Mouse (Mus musculus): Measurements from ENCODE around the gene Hist1h2bg. TPM values are rescaled to one million over a fixed set of nuclear protein-coding genes. Genes with fewer than 3 reads are reported as not detected.
"Not testable (repeated sequence)": the region's sequence is repeated elsewhere in the genome, so short reads cannot be mapped to it uniquely, and the experiment has no call there.

Hist1h2bg gene
- polyA plus RNA-seq, 1 experiment from 2014 or later, result 4.1 TPM

DNA sequence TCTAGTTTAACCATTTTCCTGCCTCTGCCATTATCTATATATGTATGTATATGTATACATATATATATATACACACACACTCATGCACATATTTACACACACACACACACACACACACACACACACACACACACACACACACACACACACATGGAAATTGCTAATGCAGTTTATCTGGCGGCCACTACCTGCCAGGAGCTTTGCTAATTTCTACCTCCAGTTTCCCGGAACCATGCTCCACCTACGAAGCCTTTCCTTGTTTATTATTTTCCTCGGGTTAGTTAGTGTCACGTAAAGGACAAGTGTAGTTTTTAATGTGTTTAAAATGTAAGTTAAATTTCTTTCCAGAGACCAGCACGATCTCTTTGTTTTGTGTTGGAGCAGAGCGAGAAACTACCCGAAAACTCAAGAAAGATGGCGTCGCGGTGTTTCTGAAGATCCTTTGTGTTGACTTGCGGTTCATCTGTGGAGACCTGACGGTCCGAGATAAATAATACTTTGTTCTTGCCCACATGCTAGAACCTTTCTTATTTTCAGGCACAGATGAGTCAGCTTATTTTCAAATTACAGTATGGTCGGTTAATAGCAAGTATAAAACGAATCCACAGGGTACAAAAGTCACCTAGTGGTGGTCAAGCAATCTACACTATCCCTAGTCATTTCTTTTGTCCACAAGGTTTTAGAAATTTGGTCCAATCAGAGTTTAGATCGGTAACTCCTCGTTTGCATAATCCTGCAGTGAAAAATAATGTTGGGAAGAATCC is 8.3 kb upstream of the Hist1h2bg start:
- Histone ChIP-seq H3K9me3 (replicated peaks; ENCODE audit: low read length) (no peaks in the 10 kb centered on the region), H3K4me2 (ENCODE audit: low read length) (peak overlapping the region; percentile 76), H3K9ac (ENCODE audit: low read depth, low read length) (peak overlapping the region; percentile 57), H3K4me1 (replicated peaks; ENCODE audit: insufficient read depth, low read length) (no peaks in the 10 kb centered on the region), H3K4me3 (replicated peaks; ENCODE audit: low read depth, low read length) (peak overlapping the region; percentile 25), H3K36me3 (ENCODE audit: insufficient read depth, low read length) (no peaks in the 10 kb centered on the region), H3K27ac (peak overlapping the region; percentile 96), H3K27me3 (ENCODE audit: insufficient read depth, low read length) (no peaks in the 10 kb centered on the region)
- peak; percentile 71 for TF ChIP-seq CTCF (IDR thresholded peaks at IDR 0.05; ENCODE audit: low read depth)
- peak; percentile 58 for ATAC-seq (replicated peaks; ENCODE audit: low FRiP score, low read depth)
- 3% methylated on average over 18 of the region's 18 CpGs for WGBS
- peak; percentile 98 for DNase-seq (ENCODE audit: low spot score)

DNA sequence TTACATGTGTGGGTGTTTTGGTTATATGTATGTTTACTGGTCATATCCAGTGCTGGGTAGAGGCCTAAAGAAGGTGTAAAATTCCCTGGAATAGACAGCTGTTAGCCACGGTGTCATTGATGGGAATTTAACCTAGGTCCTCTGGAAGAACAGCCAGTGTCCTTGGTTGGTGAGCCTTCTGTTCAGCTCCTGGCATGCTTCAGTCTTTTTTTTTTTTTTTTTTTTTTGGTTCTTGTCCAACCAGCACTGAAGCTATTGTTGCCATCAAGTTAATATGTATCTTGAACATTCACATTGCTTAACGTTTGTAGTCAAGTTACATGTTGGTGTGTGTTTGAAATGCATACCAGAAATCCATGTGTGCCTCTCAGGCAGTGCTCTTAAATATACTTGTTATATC is 6.7 kb upstream of the Hist1h2bg start:
- no peak overlapping the region for H3K27ac ChIP-seq
- WGBS, result 77% methylated on average over 2 of the region's 2 CpGs

DNA sequence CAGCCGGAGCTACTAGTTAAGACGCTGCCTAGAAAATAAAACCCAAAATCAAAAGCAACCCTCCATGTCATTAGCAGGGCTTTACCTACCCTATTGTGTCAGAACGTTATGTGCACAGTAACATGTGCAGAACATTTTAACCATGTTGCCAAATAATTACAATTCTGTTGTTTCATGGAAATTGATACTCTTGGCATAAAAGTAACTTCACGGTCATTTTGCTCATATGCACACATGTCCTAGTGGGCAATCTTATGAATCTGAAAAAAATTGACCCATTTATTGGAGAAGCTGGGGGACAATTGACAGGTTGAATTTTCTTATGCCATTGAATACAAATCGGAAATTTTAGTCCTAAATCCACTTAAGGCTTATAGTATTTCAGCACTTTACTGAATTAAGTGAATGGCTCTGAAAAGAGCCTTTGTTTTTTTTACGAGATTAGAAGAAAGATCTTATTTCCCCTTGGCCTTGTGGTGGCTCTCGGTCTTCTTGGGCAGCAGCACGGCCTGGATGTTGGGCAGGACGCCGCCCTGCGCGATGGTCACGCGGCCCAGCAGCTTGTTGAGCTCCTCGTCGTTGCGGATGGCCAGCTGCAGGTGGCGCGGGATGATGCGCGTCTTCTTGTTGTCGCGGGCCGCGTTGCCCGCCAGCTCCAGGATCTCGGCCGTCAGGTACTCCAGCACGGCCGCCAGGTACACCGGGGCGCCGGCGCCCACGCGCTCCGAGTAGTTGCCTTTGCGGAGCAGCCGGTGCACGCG is 755 bp upstream of the Hist1h2bg start:
- H3K4me1 ChIP-seq (replicated peaks; ENCODE audit: insufficient read depth, low read length); DNase-seq (ENCODE audit: low spot score); H3K36me3 ChIP-seq (ENCODE audit: insufficient read depth, low read length); H3K27me3 ChIP-seq (ENCODE audit: insufficient read depth, low read length); H3K9me3 ChIP-seq (replicated peaks; ENCODE audit: low read length): not testable (repeated sequence)
- peak overlapping the region; percentile 55; the same call in 1 of the 2 replicates for H3K9ac ChIP-seq (ENCODE audit: low read depth, low read length)
- peak overlapping the region; percentile 64 for H3K4me2 ChIP-seq (ENCODE audit: low read length)
- peak overlapping the region; percentile 95 for H3K27ac ChIP-seq
- ATAC-seq (replicated peaks; ENCODE audit: low FRiP score, low read depth), result peak; percentile 8; the same call in 1 of the 2 replicates
- 2% methylated on average over 21 of the region's 41 CpGs for WGBS
- peak overlapping the region; percentile 48 for H3K4me3 ChIP-seq (replicated peaks; ENCODE audit: low read depth, low read length)

More for the DNA sequence above, 6.7 kb upstream of the Hist1h2bg start:
- Histone ChIP-seq H3K27me3 (ENCODE audit: insufficient read depth, low read length) (no peaks in the 10 kb centered on the region), H3K4me1 (replicated peaks; ENCODE audit: insufficient read depth, low read length) (no peaks in the 10 kb centered on the region), H3K4me3 (replicated peaks; ENCODE audit: low read depth, low read length) (no peak overlapping the region), H3K36me3 (ENCODE audit: insufficient read depth, low read length) (no peaks in the 10 kb centered on the region), H3K9ac (ENCODE audit: low read depth, low read length) (no peak overlapping the region), H3K4me2 (ENCODE audit: low read length) (no peak overlapping the region), H3K9me3 (replicated peaks; ENCODE audit: low read length) (no peaks in the 10 kb centered on the region)
- no peak for ATAC-seq (replicated peaks; ENCODE audit: low FRiP score, low read depth)
- no peak for DNase-seq (ENCODE audit: low spot score)
- TF ChIP-seq CTCF (IDR thresholded peaks at IDR 0.05; ENCODE audit: low read depth), result no peak

DNA sequence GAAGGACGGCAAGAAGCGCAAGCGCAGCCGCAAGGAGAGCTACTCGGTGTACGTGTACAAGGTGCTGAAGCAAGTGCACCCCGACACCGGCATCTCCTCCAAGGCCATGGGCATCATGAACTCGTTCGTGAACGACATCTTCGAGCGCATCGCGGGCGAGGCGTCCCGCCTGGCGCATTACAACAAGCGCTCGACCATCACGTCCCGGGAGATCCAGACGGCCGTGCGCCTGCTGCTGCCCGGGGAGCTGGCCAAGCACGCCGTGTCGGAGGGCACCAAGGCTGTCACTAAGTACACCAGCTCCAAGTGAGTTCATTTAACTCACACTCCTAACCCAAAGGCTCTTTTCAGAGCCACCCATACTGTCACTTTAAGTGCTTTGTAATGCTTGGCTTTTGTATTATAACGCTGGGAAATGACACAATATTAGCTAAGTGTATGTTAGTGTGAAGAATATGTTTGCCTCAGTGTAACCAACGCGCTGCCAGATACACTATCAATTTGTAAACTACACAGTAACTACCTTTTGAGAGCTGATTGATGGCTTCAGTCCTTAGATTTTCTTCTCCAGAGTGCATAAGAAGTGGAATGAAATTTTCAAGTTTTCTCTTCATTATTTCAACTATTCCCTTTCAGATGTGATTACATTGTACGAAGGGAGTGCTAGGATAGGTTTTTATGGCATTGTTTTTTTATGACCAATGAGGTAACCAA is 465 bp downstream of the Hist1h2bg start:
- not testable (repeated sequence) for H3K9me3 ChIP-seq (replicated peaks; ENCODE audit: low read length); H3K36me3 ChIP-seq (ENCODE audit: insufficient read depth, low read length); ATAC-seq (replicated peaks; ENCODE audit: low FRiP score, low read depth); H3K27me3 ChIP-seq (ENCODE audit: insufficient read depth, low read length)
- H3K4me2 ChIP-seq (ENCODE audit: low read length), result peak overlapping the region; percentile 64
- H3K27ac ChIP-seq, result peak overlapping the region; percentile 95
- WGBS, result 1% methylated on average over 9 of the region's 34 CpGs
- peak overlapping the region; percentile 47 for H3K9ac ChIP-seq (ENCODE audit: low read depth, low read length)
- H3K4me3 ChIP-seq (replicated peaks; ENCODE audit: low read depth, low read length), result peak overlapping the region; percentile 48
- peak; percentile 48 for DNase-seq (ENCODE audit: low spot score)
- peaks cover 12% of the 10 kb centered on the region; the same call in 1 of the 2 replicates for H3K4me1 ChIP-seq (replicated peaks; ENCODE audit: insufficient read depth, low read length)

- H3K36me3 ChIP-seq (ENCODE audit: insufficient read depth, low read length), result no peaks in the 10 kb centered on the region
- H3K9me3 ChIP-seq (replicated peaks; ENCODE audit: low read length), result no peaks in the 10 kb centered on the region
- peak overlapping the region; percentile 64 for H3K4me2 ChIP-seq (ENCODE audit: low read length)
- no peak for TF ChIP-seq CTCF (IDR thresholded peaks at IDR 0.05; ENCODE audit: low read depth)
- WGBS, result 19% methylated on average over 2 of the region's 2 CpGs
- H3K4me1 ChIP-seq (replicated peaks; ENCODE audit: insufficient read depth, low read length), result peaks cover 13% of the 10 kb centered on the region; the same call in 1 of the 2 replicates
- DNase-seq (ENCODE audit: low spot score) (peak; percentile 58), ATAC-seq (replicated peaks; ENCODE audit: low FRiP score, low read depth) (no peak)
- peak overlapping the region; percentile 95 for H3K27ac ChIP-seq
- H3K27me3 ChIP-seq (ENCODE audit: insufficient read depth, low read length), result no peaks in the 10 kb centered on the region
- H3K4me3 ChIP-seq (replicated peaks; ENCODE audit: low read depth, low read length), result peak overlapping the region; percentile 48
- H3K9ac ChIP-seq (ENCODE audit: low read depth, low read length), result peak overlapping the region; percentile 47
Measured at GRCm38 (mm10) chr13:23572218-23573033, 1.2 kb downstream of the Hist1h2bg start.

GRCm38 (mm10) chr13:23573034-23573897 is 2.1 kb downstream of the Hist1h2bg start:
- H3K9me3 ChIP-seq (replicated peaks; ENCODE audit: low read length); DNase-seq (ENCODE audit: low spot score); H3K27me3 ChIP-seq (ENCODE audit: insufficient read depth, low read length); H3K36me3 ChIP-seq (ENCODE audit: insufficient read depth, low read length); ATAC-seq (replicated peaks; ENCODE audit: low FRiP score, low read depth): not testable (repeated sequence)
- 4% methylated on average over 18 of the region's 20 CpGs for WGBS
- H3K4me2 ChIP-seq (ENCODE audit: low read length), result peak overlapping the region; percentile 64
- peak overlapping the region; percentile 47; the same call in 1 of the 2 replicates for H3K9ac ChIP-seq (ENCODE audit: low read depth, low read length)
- H3K4me3 ChIP-seq (replicated peaks; ENCODE audit: low read depth, low read length), result peak overlapping the region; percentile 48
- H3K27ac ChIP-seq, result peak overlapping the region; percentile 86
- peaks cover 13% of the 10 kb centered on the region; the same call in 1 of the 2 replicates for H3K4me1 ChIP-seq (replicated peaks; ENCODE audit: insufficient read depth, low read length)

DNA sequence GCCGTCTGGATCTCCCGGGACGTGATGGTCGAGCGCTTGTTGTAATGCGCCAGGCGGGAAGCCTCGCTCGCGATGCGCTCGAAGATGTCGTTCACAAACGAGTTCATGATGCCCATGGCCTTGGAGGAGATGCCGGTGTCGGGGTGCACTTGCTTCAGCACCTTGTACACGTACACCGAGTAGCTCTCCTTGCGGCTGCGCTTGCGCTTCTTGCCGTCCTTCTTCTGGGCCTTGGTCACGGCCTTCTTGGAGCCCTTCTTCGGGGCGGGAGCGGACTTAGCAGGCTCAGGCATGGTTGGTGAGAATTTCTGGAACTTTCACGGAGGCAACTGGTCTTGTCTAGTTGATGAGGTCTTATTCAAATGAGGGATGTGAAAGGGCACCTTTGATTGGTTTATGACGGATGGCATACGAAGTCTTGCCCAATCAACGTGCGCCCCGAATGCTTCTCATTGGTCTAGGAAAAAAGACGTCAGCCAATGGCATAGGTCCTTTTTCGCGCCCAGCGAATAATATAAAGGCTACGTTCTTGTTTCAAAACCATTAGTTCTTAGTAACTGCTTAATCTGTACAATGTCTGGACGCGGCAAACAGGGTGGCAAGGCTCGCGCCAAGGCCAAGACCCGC is 2.8 kb downstream of the Hist1h2bg start, which contains the start of the genes Hist1h2bf and Hist1h2ad:
Gene Hist1h2bf (minus strand): TSS at position 299 of the 627 bp plus-strand sequence.
Gene Hist1h2ad (plus strand): TSS at position 484 of the 627 bp plus-strand sequence.
- H3K27ac ChIP-seq, result peak within 1 kb of the TSS; percentile 86
- not testable (repeated sequence) for H3K36me3 ChIP-seq (ENCODE audit: insufficient read depth, low read length); H3K9me3 ChIP-seq (replicated peaks; ENCODE audit: low read length); H3K27me3 ChIP-seq (ENCODE audit: insufficient read depth, low read length)
- peak within 1 kb of the TSS; percentile 64 for H3K4me2 ChIP-seq (ENCODE audit: low read length)
- DNase-seq (ENCODE audit: low spot score) (peak; percentile 100), ATAC-seq (replicated peaks; ENCODE audit: low FRiP score, low read depth) (peak; percentile 92)
- H3K9ac ChIP-seq (ENCODE audit: low read depth, low read length), result peak within 1 kb of the TSS; percentile 51; the same call in 1 of the 2 replicates
- H3K4me3 ChIP-seq (replicated peaks; ENCODE audit: low read depth, low read length), result peak within 1 kb of the TSS; percentile 48
- H3K4me1 ChIP-seq (replicated peaks; ENCODE audit: insufficient read depth, low read length), result peaks cover 13% of the 10 kb centered on the region; the same call in 1 of the 2 replicates
- WGBS, result under 1% methylated on average over 30 of the region's 42 CpGs

Data from kidney, postnatal 0 days (tissue).